Mouse (Mus musculus) C2C12 (cell line): ENCODE measurements around the gene Acat3.

Source experiments
- CEBPB ChIP-seq: IDR thresholded peaks from one replicate; pipeline ENCODE4 v1.6.1; 2011; ENCODE audit warnings: low read depth, mild to moderate bottlenecking, control low read depth, moderate library complexity
- CTCF ChIP-seq: IDR thresholded peaks from one replicate; pipeline ENCODE4 v1.5.1; 2011; ENCODE audit not compliant: control insufficient read depth, insufficient read depth, insufficient read length
- MAX ChIP-seq: IDR thresholded peaks from one replicate; pipeline ENCODE4 v1.6.1; 2011; ENCODE audit warnings: mild to moderate bottlenecking, control low read depth
- MYOD1 ChIP-seq: IDR thresholded peaks from one replicate; pipeline ENCODE4 v1.6.1; 2011; ENCODE audit warnings: low read depth; ENCODE audit not compliant: control insufficient read depth, insufficient read length
- MYOG ChIP-seq: IDR thresholded peaks from one replicate; pipeline ENCODE4 v1.6.1; 2011; ENCODE audit not compliant: control insufficient read depth, insufficient read length; ENCODE audit errors: extremely low read depth
- USF1 ChIP-seq: IDR thresholded peaks from one replicate; pipeline ENCODE4 v1.6.1; 2011; ENCODE audit warnings: low read depth, mild to moderate bottlenecking, control low read depth, moderate library complexity

- TF ChIP-seq CTCF = no peak
- TF ChIP-seq CEBPB = no peak
- no peak for TF ChIP-seq MYOD1
- TF ChIP-seq MAX = no peak
- TF ChIP-seq MYOG = no peak
- TF ChIP-seq USF1 = no peak
These were observed 48.4 kb downstream of the Acat3 start for GRCm38 (mm10) chr17:12892033-12892432.
